Mouse (Mus musculus) neural tube, embryonic 12.5 days (tissue): ENCODE measurements around the gene Atp12a. TPM values are rescaled to one million over a fixed set of nuclear protein-coding genes. Genes with fewer than 3 reads are reported as not detected.
A peak's percentile ranks its signal among the peaks of the same experiment; 100 is the strongest.

Source experiments
- ATAC-seq: fragments of 200-750 bp; cut with Nextera tagmentation; 2 replicates; pipeline ENCODE4 v1.8.0; 2017; ENCODE audit warnings: low read depth, mild to moderate bottlenecking, moderate TSS enrichment, moderate library complexity; ENCODE audit not compliant: low FRiP score
- H3K27ac ChIP-seq: fragments of 300-500 bp; sonication (generic); 2 replicates; pipeline ENCODE4 v1.5.1; 2016
- H3K27me3 ChIP-seq: fragments of 300-500 bp; sonication (generic); replicated peaks from 2 replicates; pipeline ENCODE4 v1.6.1; 2016; ENCODE audit warnings: mild to moderate bottlenecking
- H3K36me3 ChIP-seq: fragments of 300-500 bp; sonication (generic); 2 replicates; pipeline ENCODE4 v1.6.1; 2016; ENCODE audit warnings: mild to moderate bottlenecking
- H3K4me1 ChIP-seq: fragments of 300-500 bp; sonication (generic); 2 replicates; pipeline ENCODE4 v1.6.1; 2016
- H3K4me2 ChIP-seq: fragments of 300-500 bp; sonication (generic); replicated peaks from 2 replicates; pipeline ENCODE4 v1.6.1; 2016; ENCODE audit warnings: mild to moderate bottlenecking
- H3K4me3 ChIP-seq: fragments of 300-500 bp; sonication (generic); 2 replicates; pipeline ENCODE4 v1.5.1; 2016
- H3K9ac ChIP-seq: fragments of 300-500 bp; sonication (generic); 2 replicates; pipeline ENCODE4 v1.6.1; 2016; ENCODE audit warnings: mild to moderate bottlenecking
- H3K9me3 ChIP-seq: fragments of 300-500 bp; sonication (generic); 2 replicates; pipeline ENCODE4 v1.6.1; 2016; ENCODE audit warnings: mild to moderate bottlenecking
- WGBS: fragments of 180-500 bp; shearing (Covaris S2); methylation state at CpG from one replicate; pipeline ENCODE4 v1.1.7; 2016; 5-methylcytosine and 5-hydroxymethylcytosine counted together
- polyA plus RNA-seq: library from polyadenylated mRNA; unstranded; fragments of >200 nt; fragmentation: Nextera tagmentation; extraction: Ambion mirVana; gene quantifications from 2 replicates; pipeline ENCODE4 v1.2.1, GENCODE M21; 2016

The Atp12a gene
- not detected in 2 replicates for polyA plus RNA-seq

- peaks cover 7% of the 10 kb centered on the region for H3K4me1 ChIP-seq
- no peaks in the 10 kb centered on the region for H3K36me3 ChIP-seq
- no peak within 1 kb of the TSS for H3K27ac ChIP-seq
- no peak for ATAC-seq
- no peak within 1 kb of the TSS for H3K9ac ChIP-seq
- peaks cover 44% of the 10 kb centered on the region for H3K27me3 ChIP-seq
- H3K4me3 ChIP-seq = peak within 1 kb of the TSS; percentile 34
- H3K4me2 ChIP-seq = peak within 1 kb of the TSS; percentile 64
- H3K9me3 ChIP-seq = no peaks in the 10 kb centered on the region
- 1% methylated on average over 48 of the region's 48 CpGs for WGBS
These were observed at the start of gene Atp12a for GRCm38 (mm10) chr14:56364711-56365237. TSS of gene Atp12a (plus strand) at chr14:56365068.

- Histone ChIP-seq H3K27me3 (no peaks in the 10 kb centered on the region), H3K27ac (no peak overlapping the region), H3K9ac (no peak overlapping the region), H3K9me3 (no peaks in the 10 kb centered on the region), H3K4me3 (no peak overlapping the region), H3K36me3 (no peaks in the 10 kb centered on the region), H3K4me2 (no peak overlapping the region), H3K4me1 (no peaks in the 10 kb centered on the region)
- no peak for ATAC-seq
- WGBS = 68% methylated on average over 7 of the region's 7 CpGs
These were observed 49.3 kb upstream of the Atp12a start for GRCm38 (mm10) chr14:56315519-56315918.

GRCm38 (mm10) chr14:56316333-56316732 lies 48.5 kb upstream of the Atp12a start:
- H3K9ac ChIP-seq = no peak overlapping the region
- H3K27me3 ChIP-seq = no peaks in the 10 kb centered on the region
- WGBS = 95% methylated on average over 4 of the region's 4 CpGs
- H3K27ac ChIP-seq = no peak overlapping the region
- H3K36me3 ChIP-seq = no peaks in the 10 kb centered on the region
- H3K4me1 ChIP-seq = no peaks in the 10 kb centered on the region
- no peak overlapping the region for H3K4me3 ChIP-seq
- no peak for ATAC-seq
- no peaks in the 10 kb centered on the region for H3K9me3 ChIP-seq
- H3K4me2 ChIP-seq = no peak overlapping the region

GRCm38 (mm10) chr14:56322982-56323381 lies 41.9 kb upstream of the Atp12a start:
- no peaks in the 10 kb centered on the region for H3K36me3 ChIP-seq
- WGBS = 70% methylated on average over 1 of the region's 1 CpGs
- H3K27me3 ChIP-seq = no peaks in the 10 kb centered on the region
- no peak overlapping the region for H3K27ac ChIP-seq
- no peak overlapping the region for H3K4me2 ChIP-seq
- no peak for ATAC-seq
- H3K4me1 ChIP-seq = no peaks in the 10 kb centered on the region
- H3K9me3 ChIP-seq = no peaks in the 10 kb centered on the region
- no peak overlapping the region for H3K4me3 ChIP-seq
- no peak overlapping the region for H3K9ac ChIP-seq

- Histone ChIP-seq H3K4me1 (no peaks in the 10 kb centered on the region), H3K9me3 (no peaks in the 10 kb centered on the region), H3K4me3 (no peak overlapping the region), H3K9ac (no peak overlapping the region), H3K36me3 (no peaks in the 10 kb centered on the region), H3K27me3 (no peaks in the 10 kb centered on the region), H3K4me2 (no peak overlapping the region), H3K27ac (no peak overlapping the region)
- no peak for ATAC-seq
These were observed 39.8 kb upstream of the Atp12a start for GRCm38 (mm10) chr14:56325038-56325437.

GRCm38 (mm10) chr14:56333700-56334099 lies 31.2 kb upstream of the Atp12a start:
- Histone ChIP-seq H3K4me1 (peaks cover 5% of the 10 kb centered on the region; the same call in 1 of the 2 replicates), H3K9me3 (no peaks in the 10 kb centered on the region), H3K4me2 (no peak overlapping the region), H3K27me3 (no peaks in the 10 kb centered on the region), H3K27ac (no peak overlapping the region), H3K4me3 (no peak overlapping the region), H3K9ac (no peak overlapping the region), H3K36me3 (no peaks in the 10 kb centered on the region)
- ATAC-seq = no peak

GRCm38 (mm10) chr14:56334437-56334836 lies 30.4 kb upstream of the Atp12a start:
- Histone ChIP-seq H3K4me3 (no peak overlapping the region), H3K36me3 (no peaks in the 10 kb centered on the region), H3K9me3 (no peaks in the 10 kb centered on the region), H3K27ac (no peak overlapping the region), H3K27me3 (no peaks in the 10 kb centered on the region), H3K4me1 (peaks cover 5% of the 10 kb centered on the region; the same call in 1 of the 2 replicates), H3K9ac (no peak overlapping the region), H3K4me2 (no peak overlapping the region)
- 95% methylated on average over 5 of the region's 5 CpGs for WGBS
- no peak for ATAC-seq

- peaks cover 5% of the 10 kb centered on the region; the same call in 1 of the 2 replicates for H3K4me1 ChIP-seq
- H3K9ac ChIP-seq = no peak overlapping the region
- H3K4me2 ChIP-seq = no peak overlapping the region
- no peak overlapping the region for H3K27ac ChIP-seq
- H3K4me3 ChIP-seq = no peak overlapping the region
- H3K27me3 ChIP-seq = no peaks in the 10 kb centered on the region
- no peaks in the 10 kb centered on the region for H3K9me3 ChIP-seq
- ATAC-seq = no peak
- WGBS = 94% methylated on average over 10 of the region's 10 CpGs
- H3K36me3 ChIP-seq = no peaks in the 10 kb centered on the region
These were observed 28.8 kb upstream of the Atp12a start for GRCm38 (mm10) chr14:56336032-56336431.

GRCm38 (mm10) chr14:56337075-56337474 lies 27.8 kb upstream of the Atp12a start:
- H3K27ac ChIP-seq = no peak overlapping the region
- H3K4me1 ChIP-seq = peaks cover 5% of the 10 kb centered on the region; the same call in 1 of the 2 replicates
- 70% methylated on average over 9 of the region's 9 CpGs for WGBS
- no peak overlapping the region for H3K9ac ChIP-seq
- H3K4me2 ChIP-seq = no peak overlapping the region
- no peaks in the 10 kb centered on the region for H3K27me3 ChIP-seq
- no peak overlapping the region for H3K4me3 ChIP-seq
- no peaks in the 10 kb centered on the region for H3K36me3 ChIP-seq
- ATAC-seq = no peak
- H3K9me3 ChIP-seq = no peaks in the 10 kb centered on the region

- no peaks in the 10 kb centered on the region for H3K9me3 ChIP-seq
- 85% methylated on average over 2 of the region's 2 CpGs for WGBS
- no peaks in the 10 kb centered on the region for H3K36me3 ChIP-seq
- H3K27ac ChIP-seq = no peak overlapping the region
- no peak for ATAC-seq
- H3K27me3 ChIP-seq = no peaks in the 10 kb centered on the region
- H3K4me3 ChIP-seq = no peak overlapping the region
- H3K4me1 ChIP-seq = peaks cover 5% of the 10 kb centered on the region; the same call in 1 of the 2 replicates
- no peak overlapping the region for H3K9ac ChIP-seq
- no peak overlapping the region for H3K4me2 ChIP-seq
These were observed 27.2 kb upstream of the Atp12a start for GRCm38 (mm10) chr14:56337696-56338095.

GRCm38 (mm10) chr14:56338882-56339442 lies 25.9 kb upstream of the Atp12a start:
- Histone ChIP-seq H3K36me3 (no peaks in the 10 kb centered on the region), H3K9me3 (no peaks in the 10 kb centered on the region), H3K27ac (no peak overlapping the region), H3K4me1 (peaks cover 5% of the 10 kb centered on the region; the same call in 1 of the 2 replicates), H3K4me2 (no peak overlapping the region), H3K27me3 (no peaks in the 10 kb centered on the region), H3K4me3 (no peak overlapping the region), H3K9ac (no peak overlapping the region)
- ATAC-seq = no peak
- WGBS = 70% methylated on average over 7 of the region's 7 CpGs

- Histone ChIP-seq H3K9me3 (no peaks in the 10 kb centered on the region), H3K27ac (no peak overlapping the region), H3K4me3 (no peak overlapping the region), H3K9ac (no peak overlapping the region), H3K4me1 (no peaks in the 10 kb centered on the region), H3K36me3 (no peaks in the 10 kb centered on the region), H3K27me3 (no peaks in the 10 kb centered on the region), H3K4me2 (no peak overlapping the region)
- no peak for ATAC-seq
- WGBS = 74% methylated on average over 3 of the region's 3 CpGs
These were observed 16.2 kb upstream of the Atp12a start for GRCm38 (mm10) chr14:56348704-56349103.

GRCm38 (mm10) chr14:56349541-56349940 lies 15.3 kb upstream of the Atp12a start:
- Histone ChIP-seq H3K4me1 (no peaks in the 10 kb centered on the region), H3K4me2 (no peak overlapping the region), H3K9me3 (no peaks in the 10 kb centered on the region), H3K36me3 (no peaks in the 10 kb centered on the region), H3K27me3 (no peaks in the 10 kb centered on the region), H3K27ac (no peak overlapping the region), H3K4me3 (no peak overlapping the region), H3K9ac (no peak overlapping the region)
- no peak for ATAC-seq
- WGBS = 96% methylated on average over 2 of the region's 2 CpGs
